Mouse (Mus musculus): Measurements from ENCODE around the gene Sco1. TPM values are rescaled to one million over a fixed set of nuclear protein-coding genes. Genes with fewer than 3 reads are reported as not detected.

The Sco1 gene
- polyA plus RNA-seq, 1 experiment from 2014 or later, result 13.4 TPM

GRCm38 (mm10) chr11:67067741-67068140 lies 15.3 kb downstream of the Sco1 start:
- H3K36me3 ChIP-seq (ENCODE audit: control insufficient read depth, insufficient read depth), result peaks cover 26% of the 10 kb centered on the region
- ATAC-seq, result no peak

GRCm38 (mm10) chr11:67072615-67073130 lies 20.2 kb downstream of the Sco1 start:
- no peak for ATAC-seq
- TF ChIP-seq CTCF (IDR thresholded peaks at IDR 0.05; ENCODE audit: low read depth), result no peak
- Histone ChIP-seq H3K36me3 (ENCODE audit: control insufficient read depth, insufficient read depth) (no peaks in the 10 kb centered on the region), H3K27me3 (replicated peaks; ENCODE audit: control insufficient read depth, insufficient read depth, low read length) (no peaks in the 10 kb centered on the region), H3K27ac (ENCODE audit: low read depth, low read length) (no peak overlapping the region), H3K9ac (ENCODE audit: low read depth, low read length) (no peak overlapping the region), H3K4me1 (replicated peaks; ENCODE audit: control insufficient read depth, insufficient read depth, low read length) (no peaks in the 10 kb centered on the region), H3K9me3 (ENCODE audit: control insufficient read depth) (no peaks in the 10 kb centered on the region), H3K4me3 (ENCODE audit: low read depth, low read length) (no peak overlapping the region), H3K4me2 (replicated peaks; ENCODE audit: low read depth) (no peak overlapping the region)
- WGBS, result 76% methylated on average over 15 of the region's 15 CpGs

More at GRCm38 (mm10) chr11:67067741-67068140, 15.3 kb downstream of the Sco1 start:
- H3K4me2 ChIP-seq (replicated peaks; ENCODE audit: low read depth), result no peak overlapping the region
- no peaks in the 10 kb centered on the region for H3K9me3 ChIP-seq (ENCODE audit: control insufficient read depth)
- 72% methylated on average over 3 of the region's 3 CpGs for WGBS
- H3K27me3 ChIP-seq (replicated peaks; ENCODE audit: control insufficient read depth, insufficient read depth, low read length), result no peaks in the 10 kb centered on the region
- no peak overlapping the region for H3K9ac ChIP-seq (ENCODE audit: low read depth, low read length)
- H3K4me3 ChIP-seq (ENCODE audit: low read depth, low read length), result no peak overlapping the region
- H3K4me1 ChIP-seq (replicated peaks; ENCODE audit: control insufficient read depth, insufficient read depth, low read length), result no peaks in the 10 kb centered on the region
- H3K27ac ChIP-seq (ENCODE audit: low read depth, low read length), result no peak overlapping the region
- no peak for TF ChIP-seq CTCF (IDR thresholded peaks at IDR 0.05; ENCODE audit: low read depth)

- H3K4me2 ChIP-seq (replicated peaks; ENCODE audit: low read depth), result no peak overlapping the region
- H3K27me3 ChIP-seq (replicated peaks; ENCODE audit: control insufficient read depth, insufficient read depth, low read length), result no peaks in the 10 kb centered on the region
- no peak overlapping the region for H3K27ac ChIP-seq (ENCODE audit: low read depth, low read length)
- 29% methylated on average over 3 of the region's 3 CpGs for WGBS
- no peak overlapping the region for H3K9ac ChIP-seq (ENCODE audit: low read depth, low read length)
- H3K4me3 ChIP-seq (ENCODE audit: low read depth, low read length), result no peak overlapping the region
- no peaks in the 10 kb centered on the region for H3K36me3 ChIP-seq (ENCODE audit: control insufficient read depth, insufficient read depth)
- H3K9me3 ChIP-seq (ENCODE audit: control insufficient read depth), result no peaks in the 10 kb centered on the region
- TF ChIP-seq CTCF (IDR thresholded peaks at IDR 0.05; ENCODE audit: low read depth), result no peak
- no peak for ATAC-seq
- no peaks in the 10 kb centered on the region for H3K4me1 ChIP-seq (replicated peaks; ENCODE audit: control insufficient read depth, insufficient read depth, low read length)
Observed at GRCm38 (mm10) chr11:67075036-67075435, 22.6 kb downstream of the Sco1 start.

GRCm38 (mm10) chr11:67076781-67077180 lies 24.3 kb downstream of the Sco1 start:
- no peaks in the 10 kb centered on the region for H3K4me1 ChIP-seq (replicated peaks; ENCODE audit: control insufficient read depth, insufficient read depth, low read length)
- no peak overlapping the region for H3K4me2 ChIP-seq (replicated peaks; ENCODE audit: low read depth)
- H3K27me3 ChIP-seq (replicated peaks; ENCODE audit: control insufficient read depth, insufficient read depth, low read length), result no peaks in the 10 kb centered on the region
- no peak overlapping the region for H3K9ac ChIP-seq (ENCODE audit: low read depth, low read length)
- no peak for ATAC-seq
- no peaks in the 10 kb centered on the region for H3K9me3 ChIP-seq (ENCODE audit: control insufficient read depth)
- TF ChIP-seq CTCF (IDR thresholded peaks at IDR 0.05; ENCODE audit: low read depth), result no peak
- H3K36me3 ChIP-seq (ENCODE audit: control insufficient read depth, insufficient read depth), result no peaks in the 10 kb centered on the region
- 88% methylated on average over 5 of the region's 5 CpGs for WGBS
- H3K27ac ChIP-seq (ENCODE audit: low read depth, low read length), result no peak overlapping the region
- H3K4me3 ChIP-seq (ENCODE audit: low read depth, low read length), result no peak overlapping the region

- no peak for TF ChIP-seq CTCF (IDR thresholded peaks at IDR 0.05; ENCODE audit: low read depth)
- 64% methylated on average over 3 of the region's 3 CpGs for WGBS
- H3K4me1 ChIP-seq (replicated peaks; ENCODE audit: control insufficient read depth, insufficient read depth, low read length), result no peaks in the 10 kb centered on the region
- no peaks in the 10 kb centered on the region for H3K36me3 ChIP-seq (ENCODE audit: control insufficient read depth, insufficient read depth)
- H3K9ac ChIP-seq (ENCODE audit: low read depth, low read length), result no peak overlapping the region
- H3K27ac ChIP-seq (ENCODE audit: low read depth, low read length), result no peak overlapping the region
- H3K27me3 ChIP-seq (replicated peaks; ENCODE audit: control insufficient read depth, insufficient read depth, low read length), result no peaks in the 10 kb centered on the region
- H3K9me3 ChIP-seq (ENCODE audit: control insufficient read depth), result no peaks in the 10 kb centered on the region
- ATAC-seq, result no peak
- no peak overlapping the region for H3K4me3 ChIP-seq (ENCODE audit: low read depth, low read length)
- H3K4me2 ChIP-seq (replicated peaks; ENCODE audit: low read depth), result no peak overlapping the region
Observed at GRCm38 (mm10) chr11:67077435-67077834, 25.0 kb downstream of the Sco1 start.

- Histone ChIP-seq H3K4me3 (ENCODE audit: low read depth, low read length) (no peak within 1 kb of the TSS), H3K4me2 (replicated peaks; ENCODE audit: low read depth) (no peak within 1 kb of the TSS), H3K27ac (ENCODE audit: low read depth, low read length) (no peak within 1 kb of the TSS), H3K4me1 (replicated peaks; ENCODE audit: control insufficient read depth, insufficient read depth, low read length) (no peaks in the 10 kb centered on the region), H3K9ac (ENCODE audit: low read depth, low read length) (no peak within 1 kb of the TSS), H3K27me3 (replicated peaks; ENCODE audit: control insufficient read depth, insufficient read depth, low read length) (no peaks in the 10 kb centered on the region), H3K9me3 (ENCODE audit: control insufficient read depth) (no peaks in the 10 kb centered on the region), H3K36me3 (ENCODE audit: control insufficient read depth, insufficient read depth) (no peaks in the 10 kb centered on the region)
- no peak for ATAC-seq
- no peak for TF ChIP-seq CTCF (IDR thresholded peaks at IDR 0.05; ENCODE audit: low read depth)
- 83% methylated on average over 5 of the region's 5 CpGs for WGBS
Observed at GRCm38 (mm10) chr11:67078000-67078399, 25.5 kb downstream of the Sco1 start, which contains the start of gene Myh3. Gene Myh3 (plus strand): TSS chr11:67078300.

- 89% methylated on average over 6 of the region's 6 CpGs for WGBS
- Histone ChIP-seq H3K9me3 (ENCODE audit: control insufficient read depth) (no peaks in the 10 kb centered on the region), H3K9ac (ENCODE audit: low read depth, low read length) (no peak overlapping the region), H3K36me3 (ENCODE audit: control insufficient read depth, insufficient read depth) (no peaks in the 10 kb centered on the region), H3K4me2 (replicated peaks; ENCODE audit: low read depth) (no peak overlapping the region), H3K27ac (ENCODE audit: low read depth, low read length) (no peak overlapping the region), H3K27me3 (replicated peaks; ENCODE audit: control insufficient read depth, insufficient read depth, low read length) (peaks cover 4% of the 10 kb centered on the region), H3K4me3 (ENCODE audit: low read depth, low read length) (no peak overlapping the region), H3K4me1 (replicated peaks; ENCODE audit: control insufficient read depth, insufficient read depth, low read length) (no peaks in the 10 kb centered on the region)
- TF ChIP-seq CTCF (IDR thresholded peaks at IDR 0.05; ENCODE audit: low read depth), result no peak
- ATAC-seq, result no peak
Observed at GRCm38 (mm10) chr11:67078888-67079287, 26.4 kb downstream of the Sco1 start.
